Mouse (Mus musculus) testis, adult 2 months (tissue): ENCODE measurements around the gene Dnaaf5. TPM values are rescaled to one million over a fixed set of nuclear protein-coding genes. Genes with fewer than 3 reads are reported as not detected.

Experiments
- H3K27ac ChIP-seq: fragments of 200-500 bp; 2 replicates; pipeline ENCODE4 v1.5.1; 2012; ENCODE audit warnings: low read depth, low read length; ENCODE audit not compliant: control insufficient read depth, insufficient read depth
- H3K27me3 ChIP-seq: fragments of 200-500 bp; 2 replicates; pipeline ENCODE4 v1.6.1; 2012; ENCODE audit warnings: mild to moderate bottlenecking, low read length, moderate library complexity; ENCODE audit not compliant: control insufficient read depth, insufficient read depth
- H3K36me3 ChIP-seq: fragments of 200-500 bp; 2 replicates; pipeline ENCODE4 v1.6.1; 2012; ENCODE audit warnings: mild to moderate bottlenecking, low read length; ENCODE audit not compliant: control insufficient read depth, insufficient read depth
- H3K4me1 ChIP-seq: fragments of 200-500 bp; 2 replicates; pipeline ENCODE4 v1.6.1; 2012; ENCODE audit warnings: low read length; ENCODE audit not compliant: control insufficient read depth, insufficient read depth
- H3K4me3 ChIP-seq: fragments of 200-500 bp; 2 replicates; pipeline ENCODE4 v1.5.1; 2012; ENCODE audit warnings: low read depth, mild to moderate bottlenecking, low read length, moderate library complexity, mixed read lengths; ENCODE audit not compliant: control insufficient read depth
- CTCF ChIP-seq: fragments of 200-500 bp; IDR thresholded peaks from 2 replicates; pipeline ENCODE4 v1.5.1; 2012; ENCODE audit warnings: low read depth, mild to moderate bottlenecking, inconsistent platforms, low read length, moderate library complexity; ENCODE audit not compliant: control insufficient read depth, insufficient read depth, insufficient replicate concordance
- POLR2A ChIP-seq: fragments of 200-500 bp; IDR thresholded peaks from 2 replicates; pipeline ENCODE4 v1.6.1; 2012; ENCODE audit warnings: low read depth, mild to moderate bottlenecking, inconsistent platforms, low read length, moderate library complexity; ENCODE audit not compliant: control insufficient read depth
- polyA plus RNA-seq: library from polyadenylated mRNA; depleted of rRNA; stranded (reverse); fragments of >200 nt; gene quantifications from 2 replicates; pipeline ENCODE4 v1.2.3, GENCODE M21; 2012

The Dnaaf5 gene
- polyA plus RNA-seq, 1 experiment: 40.4 TPM

- no peaks in the 10 kb centered on the region for H3K27me3 ChIP-seq
- H3K36me3 ChIP-seq: peaks cover 3% of the 10 kb centered on the region
- no peak overlapping the region for H3K27ac ChIP-seq
- TF ChIP-seq CTCF: peak; percentile 35; the same call in 1 of the 2 replicates
- no peak for TF ChIP-seq POLR2A
- H3K4me1 ChIP-seq: peaks cover 2% of the 10 kb centered on the region; the same call in 1 of the 2 replicates
- H3K4me3 ChIP-seq: no peak overlapping the region
Measured at GRCm38 (mm10) chr5:139208871-139209684, 59.1 kb downstream of the Dnaaf5 start.

GRCm38 (mm10) chr5:139209685-139210026, 59.6 kb downstream of the Dnaaf5 start:
- Histone ChIP-seq H3K27me3 (no peaks in the 10 kb centered on the region), H3K36me3 (peaks cover 3% of the 10 kb centered on the region), H3K4me1 (peaks cover 2% of the 10 kb centered on the region; the same call in 1 of the 2 replicates), H3K27ac (no peak overlapping the region), H3K4me3 (no peak overlapping the region)
- TF ChIP-seq CTCF (no peak), POLR2A (no peak)

- peaks cover 3% of the 10 kb centered on the region for H3K36me3 ChIP-seq
- no peaks in the 10 kb centered on the region for H3K27me3 ChIP-seq
- TF ChIP-seq CTCF: no peak
- peak; percentile 54; the same call in 1 of the 2 replicates for TF ChIP-seq POLR2A
- no peak overlapping the region; the same call in 1 of the 2 replicates for H3K27ac ChIP-seq
- peak overlapping the region; percentile 78 for H3K4me3 ChIP-seq
- peaks cover 2% of the 10 kb centered on the region for H3K4me1 ChIP-seq
Measured at GRCm38 (mm10) chr5:139211737-139212385, 61.8 kb downstream of the Dnaaf5 start.

GRCm38 (mm10) chr5:139214298-139214697, 64.3 kb downstream of the Dnaaf5 start:
- Histone ChIP-seq H3K27me3 (no peaks in the 10 kb centered on the region), H3K36me3 (peaks cover 3% of the 10 kb centered on the region), H3K4me3 (no peak overlapping the region), H3K4me1 (peaks cover 2% of the 10 kb centered on the region), H3K27ac (no peak overlapping the region)
- no peak for TF ChIP-seq CTCF
- no peak for TF ChIP-seq POLR2A

- H3K36me3 ChIP-seq: peaks cover 3% of the 10 kb centered on the region
- H3K27me3 ChIP-seq: no peaks in the 10 kb centered on the region
- H3K4me1 ChIP-seq: peaks cover 2% of the 10 kb centered on the region
- H3K27ac ChIP-seq: no peak overlapping the region
- peak overlapping the region; percentile 51 for H3K4me3 ChIP-seq
- no peak for TF ChIP-seq POLR2A
- no peak for TF ChIP-seq CTCF
Measured at GRCm38 (mm10) chr5:139215184-139215583, 65.2 kb downstream of the Dnaaf5 start.

GRCm38 (mm10) chr5:139216121-139216520, 66.1 kb downstream of the Dnaaf5 start:
- H3K27ac ChIP-seq: no peak overlapping the region
- peak overlapping the region; percentile 4; the same call in 1 of the 2 replicates for H3K4me3 ChIP-seq
- H3K27me3 ChIP-seq: no peaks in the 10 kb centered on the region
- H3K4me1 ChIP-seq: peaks cover 2% of the 10 kb centered on the region
- H3K36me3 ChIP-seq: peaks cover 3% of the 10 kb centered on the region
- TF ChIP-seq POLR2A (no peak), CTCF (no peak)

GRCm38 (mm10) chr5:139216774-139217173, 66.8 kb downstream of the Dnaaf5 start:
- no peak overlapping the region for H3K4me3 ChIP-seq
- TF ChIP-seq POLR2A (no peak), CTCF (no peak)
- no peaks in the 10 kb centered on the region for H3K27me3 ChIP-seq
- no peak overlapping the region for H3K27ac ChIP-seq
- H3K4me1 ChIP-seq: peaks cover under 1% of the 10 kb centered on the region
- H3K36me3 ChIP-seq: peaks cover 3% of the 10 kb centered on the region
